Mouse (Mus musculus) small intestine, adult 2 months (tissue): ENCODE results near the gene Gad2. TPM values are rescaled to one million over a fixed set of nuclear protein-coding genes. Genes with fewer than 3 reads are reported as not detected.

Source experiments
- H3K27ac ChIP-seq: fragments of 200-500 bp; 2 replicates; pipeline ENCODE4 v1.5.1; 2012; ENCODE audit warnings: low read depth, low read length, control low read depth, inconsistent platforms; ENCODE audit not compliant: insufficient read depth
- H3K27me3 ChIP-seq: fragments of 200-500 bp; 2 replicates; pipeline ENCODE4 v1.6.1; 2012; ENCODE audit warnings: mild to moderate bottlenecking, moderate library complexity, low read length, inconsistent platforms; ENCODE audit not compliant: control insufficient read depth, insufficient read depth
- H3K36me3 ChIP-seq: fragments of 200-500 bp; 2 replicates; pipeline ENCODE4 v1.6.1; 2012; ENCODE audit warnings: mild to moderate bottlenecking, low read length, control low read depth, inconsistent platforms; ENCODE audit not compliant: control insufficient read depth, insufficient read depth
- H3K4me1 ChIP-seq: fragments of 200-500 bp; 2 replicates; pipeline ENCODE4 v1.6.1; 2012; ENCODE audit warnings: low read length, inconsistent platforms, mixed read lengths; ENCODE audit not compliant: control insufficient read depth, insufficient read depth, insufficient read length
- H3K4me3 ChIP-seq: fragments of 200-500 bp; 2 replicates; pipeline ENCODE4 v1.5.1; 2012; ENCODE audit warnings: low read depth, mild to moderate bottlenecking, control low read depth, inconsistent platforms, low read length, moderate library complexity
- CTCF ChIP-seq: fragments of 200-500 bp; IDR thresholded peaks from 2 replicates; pipeline ENCODE4 v1.5.1; 2012; ENCODE audit warnings: low read depth, mild to moderate bottlenecking, control low read depth, inconsistent platforms, low read length, moderate library complexity, mixed read lengths; ENCODE audit not compliant: insufficient replicate concordance, insufficient read length; ENCODE audit errors: extremely low read depth
- POLR2A ChIP-seq: fragments of 200-500 bp; IDR thresholded peaks from 2 replicates; pipeline ENCODE4 v1.6.1; 2012; ENCODE audit warnings: low read depth, mild to moderate bottlenecking, control low read depth, inconsistent platforms, low read length, moderate library complexity
- WGBS: fragments of 180-500 bp; shearing (Covaris S2); methylation state at CpG from one replicate; pipeline ENCODE4 v1.1.7; 2018; 5-methylcytosine and 5-hydroxymethylcytosine counted together
- polyA plus RNA-seq: library from polyadenylated mRNA; depleted of rRNA; stranded (reverse); fragments of >200 nt; gene quantifications from 2 replicates; pipeline ENCODE4 v1.2.3, GENCODE M21; 2012

Gene Gad2
- polyA plus RNA-seq, 1 experiment: 0.01 TPM

DNA sequence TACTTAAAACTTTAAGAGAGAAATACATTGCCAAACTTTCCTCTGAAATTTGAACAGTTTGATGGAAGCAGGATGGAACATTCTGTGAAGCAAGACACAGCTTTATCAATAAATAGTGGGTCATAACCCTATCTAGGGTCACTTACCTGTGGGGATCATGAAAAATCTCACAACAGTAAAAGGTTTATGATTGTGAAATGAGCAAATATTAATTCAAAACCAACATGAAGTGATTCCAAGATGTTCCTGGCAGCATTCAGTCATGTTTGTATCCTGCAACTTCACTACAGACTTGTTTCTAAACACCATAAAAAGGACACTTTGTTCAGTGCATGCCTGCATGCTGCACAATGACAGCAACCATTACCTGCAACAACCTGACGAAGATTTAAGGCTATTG, 41.7 kb downstream of the Gad2 start:
- Histone ChIP-seq H3K27ac (no peak overlapping the region), H3K36me3 (no peaks in the 10 kb centered on the region), H3K27me3 (no peaks in the 10 kb centered on the region), H3K4me1 (no peaks in the 10 kb centered on the region), H3K4me3 (no peak overlapping the region)
- WGBS: 75% methylated on average over 1 of the region's 1 CpGs
- TF ChIP-seq POLR2A (no peak), CTCF (no peak)

DNA sequence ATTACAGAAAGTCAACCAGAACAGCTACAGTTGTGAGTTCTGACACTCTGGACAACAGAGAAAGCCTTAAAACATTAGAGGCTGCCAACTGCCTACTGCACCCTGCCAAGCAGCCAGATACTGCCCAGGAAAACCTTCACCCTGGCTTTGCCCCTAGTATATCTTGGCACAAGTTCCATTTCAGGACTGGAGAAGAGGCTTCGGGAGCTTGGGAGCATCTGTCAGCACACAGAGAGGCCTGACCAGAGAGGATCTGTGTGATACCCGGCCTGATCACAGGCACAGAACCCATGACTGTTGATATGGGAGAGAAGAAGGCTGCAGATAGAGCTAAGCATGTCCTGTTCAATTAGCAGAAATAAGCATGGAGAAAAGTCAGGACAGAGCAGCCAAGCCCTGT, 48.4 kb downstream of the Gad2 start:
- H3K4me3 ChIP-seq: no peak overlapping the region
- 66% methylated on average over 2 of the region's 2 CpGs for WGBS

GRCm38 (mm10) chr2:22671348-22671747, 49.3 kb downstream of the Gad2 start:
- TF ChIP-seq POLR2A: no peak
- no peak for TF ChIP-seq CTCF
- no peaks in the 10 kb centered on the region for H3K36me3 ChIP-seq
- WGBS: 76% methylated on average over 1 of the region's 1 CpGs

More for the DNA sequence above, 48.4 kb downstream of the Gad2 start:
- Histone ChIP-seq H3K27me3 (no peaks in the 10 kb centered on the region), H3K27ac (no peak overlapping the region), H3K4me1 (no peaks in the 10 kb centered on the region), H3K36me3 (no peaks in the 10 kb centered on the region)
- TF ChIP-seq POLR2A: no peak
- no peak for TF ChIP-seq CTCF

DNA sequence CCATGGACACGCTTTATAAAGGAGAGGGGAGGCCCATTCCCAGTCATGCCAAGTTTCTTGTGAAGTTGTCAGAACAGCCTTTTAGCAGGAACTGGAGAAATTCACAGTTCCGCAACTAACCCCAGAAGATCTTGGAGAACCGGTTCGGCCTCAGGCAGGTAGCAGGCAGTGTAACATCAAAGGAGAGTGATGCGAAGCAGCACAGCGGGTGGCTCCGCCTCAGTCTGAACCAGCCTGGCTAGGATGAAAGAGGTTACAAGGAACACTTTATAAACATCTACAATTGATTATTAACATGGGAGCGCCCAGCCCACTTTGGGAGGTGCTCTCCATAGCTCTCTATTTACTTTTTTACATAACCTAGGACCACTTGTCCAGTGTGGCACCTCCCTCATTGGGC, 55.1 kb downstream of the Gad2 start:
- WGBS: 15% methylated on average over 8 of the region's 8 CpGs
- no peak for TF ChIP-seq CTCF
- Histone ChIP-seq H3K27ac (no peak overlapping the region), H3K36me3 (no peaks in the 10 kb centered on the region), H3K4me1 (no peaks in the 10 kb centered on the region; the same call in 1 of the 2 replicates), H3K27me3 (no peaks in the 10 kb centered on the region), H3K4me3 (no peak overlapping the region)

More at GRCm38 (mm10) chr2:22671348-22671747, 49.3 kb downstream of the Gad2 start:
- no peak overlapping the region for H3K4me3 ChIP-seq
- H3K4me1 ChIP-seq: no peaks in the 10 kb centered on the region
- no peaks in the 10 kb centered on the region for H3K27me3 ChIP-seq
- no peak overlapping the region for H3K27ac ChIP-seq

DNA sequence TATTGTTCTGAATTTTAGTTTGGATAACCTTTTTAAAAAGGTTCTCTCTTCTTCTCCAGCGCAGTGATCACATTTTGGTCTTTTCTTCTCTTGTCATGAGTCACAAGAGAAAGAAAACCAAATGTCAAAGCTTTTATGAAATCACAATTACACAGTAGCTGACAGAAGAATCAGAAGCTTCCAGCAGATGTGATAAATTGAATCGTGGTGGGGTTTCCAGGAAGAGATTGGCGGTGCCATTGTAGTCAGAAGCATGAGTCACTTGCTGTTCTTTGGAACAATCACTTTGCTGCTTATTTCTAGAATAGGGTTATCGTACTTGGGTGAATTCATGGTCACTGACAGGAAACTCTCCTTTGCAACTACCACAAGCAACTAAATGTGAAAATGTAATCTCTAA, 57.9 kb downstream of the Gad2 start:
- Histone ChIP-seq H3K36me3 (no peaks in the 10 kb centered on the region), H3K27ac (no peak overlapping the region), H3K4me3 (no peak overlapping the region), H3K4me1 (no peaks in the 10 kb centered on the region; the same call in 1 of the 2 replicates), H3K27me3 (no peaks in the 10 kb centered on the region)
- WGBS: 50% methylated on average over 4 of the region's 4 CpGs
- no peak for TF ChIP-seq POLR2A
- no peak for TF ChIP-seq CTCF

DNA sequence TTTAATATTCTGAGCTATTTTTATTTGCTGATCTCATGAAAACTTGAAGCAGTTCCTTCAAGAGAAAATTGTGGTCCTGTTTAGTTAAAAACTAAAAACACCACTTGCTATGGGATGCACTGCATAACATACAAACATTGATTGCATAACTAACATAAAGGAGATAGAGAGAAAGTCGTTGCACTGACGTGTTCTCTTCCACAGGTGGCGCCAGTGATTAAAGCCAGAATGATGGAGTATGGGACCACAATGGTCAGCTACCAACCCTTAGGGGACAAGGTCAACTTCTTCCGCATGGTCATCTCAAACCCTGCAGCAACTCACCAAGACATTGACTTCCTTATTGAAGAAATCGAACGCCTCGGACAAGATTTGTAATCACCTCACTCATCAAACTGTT, 68.0 kb downstream of the Gad2 start:
- Histone ChIP-seq H3K36me3 (no peaks in the 10 kb centered on the region), H3K27ac (no peak overlapping the region), H3K4me3 (no peak overlapping the region), H3K27me3 (no peaks in the 10 kb centered on the region), H3K4me1 (no peaks in the 10 kb centered on the region)
- TF ChIP-seq CTCF (no peak), POLR2A (no peak)
- WGBS: 86% methylated on average over 7 of the region's 7 CpGs

- no peak overlapping the region for H3K27ac ChIP-seq
These were observed 83.0 kb downstream of the Gad2 start for GRCm38 (mm10) chr2:22704780-22705727.

More at GRCm38 (mm10) chr2:22704780-22705727, 83.0 kb downstream of the Gad2 start:
- WGBS: 67% methylated on average over 4 of the region's 4 CpGs
- no peak overlapping the region for H3K4me3 ChIP-seq
- H3K4me1 ChIP-seq: no peaks in the 10 kb centered on the region
- H3K36me3 ChIP-seq: no peaks in the 10 kb centered on the region
- H3K27me3 ChIP-seq: no peaks in the 10 kb centered on the region
- no peak for TF ChIP-seq POLR2A
- TF ChIP-seq CTCF: no peak
